ENCODE assay signal across 8 mouse cellular contexts in the genomic region with DNA sequence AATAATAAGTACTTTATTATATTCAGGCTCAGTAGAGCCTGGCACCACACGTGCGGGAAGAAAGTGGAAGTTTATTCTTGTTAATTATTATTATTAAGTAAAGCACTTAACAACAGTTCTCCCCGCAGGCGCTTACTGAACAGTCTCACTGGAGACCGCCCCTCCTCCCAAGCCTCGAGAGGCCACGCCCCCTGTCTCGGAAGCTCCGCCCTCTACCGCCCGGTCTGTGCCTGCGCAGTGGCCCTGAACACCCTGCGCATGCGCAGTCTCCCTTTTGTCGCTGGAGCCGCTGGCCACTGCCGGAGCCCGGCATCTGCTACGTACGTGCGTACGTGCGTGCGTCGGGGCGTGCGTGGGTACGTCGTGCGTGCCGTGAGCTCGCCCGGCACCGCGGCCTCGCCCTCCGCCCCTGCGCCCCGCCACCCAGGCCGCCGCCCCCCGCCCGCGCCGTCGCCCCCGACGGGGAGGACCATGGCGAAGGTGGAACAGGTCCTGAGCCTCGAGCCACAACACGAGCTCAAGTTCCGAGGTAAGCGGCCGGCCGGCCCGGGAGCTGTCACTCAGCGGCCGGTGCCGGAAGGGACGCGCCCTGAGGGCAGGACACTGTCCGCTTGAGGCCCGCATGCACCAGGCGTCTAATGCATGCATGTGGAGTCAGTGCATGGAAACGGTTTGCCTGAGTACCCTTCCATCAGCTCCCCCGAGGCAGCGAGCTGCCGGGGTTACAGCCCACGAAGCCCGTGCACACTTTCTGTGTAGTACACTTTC. TPM values are rescaled to one million over a fixed set of nuclear protein-coding genes. Genes with fewer than 3 reads are reported as not detected.
DNase-seq lines count a peak whose midpoint lies in the region; ATAC-seq lines count a peak whose summit lies in the region.

Vapb (plus strand) TSS at position 290 of the 768 bp plus-strand sequence.

- H3K27ac ChIP-seq in hindbrain, embryonic 11.5 days (ENCODE audit: low read depth, low read length), result 0 out of 2 replicates have a peak within 1 kb of the TSS, but pooled peaks have one; percentile 24

- no peaks in the 10 kb centered on the region; the same call in none of the 2 replicates for H3K4me1 ChIP-seq in hindbrain, embryonic 11.5 days (replicated peaks; ENCODE audit: control insufficient read depth, insufficient read depth, low read length)

- 2% methylated on average over 70 of the region's 70 CpGs for WGBS in hindbrain, embryonic 11.5 days

- no peaks in the 10 kb centered on the region for H3K36me3 ChIP-seq in hindbrain, embryonic 11.5 days (ENCODE audit: control insufficient read depth, insufficient read depth, low read length)

- DNase-seq in Muller cell, postnatal 12 days (ENCODE audit: inconsistent ontology term), result peak; percentile 96
- peak; percentile 99 for DNase-seq in cerebellum, adult 9-11 months
- DNase-seq in frontal cortex, adult 2 months (ENCODE audit: extremely low spot score in 1 of 2, low spot score in 1 of 2), result peak; percentile 96 to 100
- DNase-seq in hindbrain, embryonic 11.5 days (ENCODE audit: low spot score), result peak; percentile 100
- DNase-seq in layer of hippocampus, postnatal 10 days (ENCODE audit: low spot score in 2 of 2), result peak; percentile 100
- peak; percentile 99 for DNase-seq in lung, postnatal 10 days
- DNase-seq in ovary, postnatal 36 days (ENCODE audit: low spot score), result peak; percentile 100
- peak; percentile 100 for DNase-seq in thymus, postnatal 25 days

- no peaks in the 10 kb centered on the region for H3K27me3 ChIP-seq in hindbrain, embryonic 11.5 days (ENCODE audit: control insufficient read depth, insufficient read depth, low read length)

- ATAC-seq in hindbrain, embryonic 11.5 days (ENCODE audit: low FRiP score), result peak; percentile 97

- H3K9me3 ChIP-seq in hindbrain, embryonic 11.5 days (ENCODE audit: control insufficient read depth, low read length), result no peaks in the 10 kb centered on the region

- H3K9ac ChIP-seq in hindbrain, embryonic 11.5 days (ENCODE audit: low read depth, low read length), result peak within 1 kb of the TSS; percentile 77

- peak within 1 kb of the TSS; percentile 74 for H3K4me2 ChIP-seq in hindbrain, embryonic 11.5 days (replicated peaks; ENCODE audit: low read depth, low read length)

- H3K4me3 ChIP-seq in hindbrain, embryonic 11.5 days (ENCODE audit: low read depth, low read length), result peak within 1 kb of the TSS; percentile 82

RNA-seq across cellular contexts. Expression of gene Vapb, which starts in this region (rescaled TPM):
- polyA plus RNA-seq in frontal cortex, adult 2 months (2012; rRNA removed), result 56.0 and 58.3 TPM in 2 replicates
- 16.1 and 18.1 TPM in 2 replicates for polyA plus RNA-seq in hindbrain, embryonic 11.5 days (2014; fragmentation: Nextera tagmentation; extraction: Ambion mirVana)
- 100 to 1,000 TPM in 1 of 2 experiments, 10 to 100 TPM in 1; 96.4 to 101 TPM for total RNA-seq in layer of hippocampus, postnatal 10 days (2021)

Comparison
In these comparisons a context has a peak if more than half of its experiments do, and no peak if none do; other contexts are left out.
1. Peak in every context shown above with its lines: DNase-seq, ATAC-seq, H3K4me3 ChIP-seq and H3K27ac ChIP-seq.